In genomic region chr12:31976544-31976943, GRCm38 (mm10) we compare ENCODE assay signal across 9 mouse cellular contexts. TPM values are rescaled to one million over a fixed set of nuclear protein-coding genes. Genes with fewer than 3 reads are reported as not detected.
A peak's percentile ranks its signal among the peaks of the same experiment; 100 is the strongest.
DNase-seq lines count a peak whose midpoint lies in the region; ATAC-seq and TF ChIP-seq lines count a peak whose summit lies in the region.
"Had no signal": no experiment of that assay in that cellular context is flagged by ENCODE, and none has a peak within 500 bp of the region (broad histone marks: within the 10 kb centered on the region; RNA-seq: fewer than 3 reads in every experiment).

No protein-coding gene starts in this region.

- peaks cover 6% of the 10 kb centered on the region; the same call in 1 of the 2 replicates for H3K4me1 ChIP-seq in neural tube, embryonic 15.5 days
- H3K4me1 ChIP-seq in small intestine, adult 2 months (ENCODE audit: control insufficient read depth, insufficient read depth, insufficient read length, low read length): peaks cover 2% of the 10 kb centered on the region; the same call in 1 of the 2 replicates

- no peak for TF ChIP-seq POLR2A in small intestine, adult 2 months (IDR thresholded peaks at IDR 0.05; ENCODE audit: low read depth, low read length)

- peak; percentile 58; the same call in 1 of the 2 replicates for ATAC-seq in neural tube, embryonic 15.5 days (ENCODE audit: low FRiP score)
- ATAC-seq in activated CD4-positive, CD25-positive, alpha-beta regulatory T cell, adult 4 months: no peak

- H3K9ac ChIP-seq in neural tube, embryonic 15.5 days (replicated peaks): no peak overlapping the region
- H3K9ac ChIP-seq: heart, embryonic 13.5 days had no signal

- peak; percentile 14 to 18 for DNase-seq in cerebellum, postnatal 36 days
- no peak for DNase-seq in cerebellum, adult 9-11 months
- no peak for DNase-seq in neural tube, embryonic 10.5 days (ENCODE audit: extremely low spot score, low spot score)
- peak; percentile 24 for DNase-seq in large intestine, adult 2 months (ENCODE audit: low read depth, low spot score)
- DNase-seq in right cerebral cortex, postnatal 14 days: no peak

- WGBS in neural tube, embryonic 15.5 days: 56% methylated on average over 7 of the region's 7 CpGs
- WGBS in large intestine, adult 2 months: 45% methylated on average over 7 of the region's 7 CpGs
- 40% methylated on average over 7 of the region's 7 CpGs for WGBS in small intestine, adult 2 months

- no peak overlapping the region for H3K4me2 ChIP-seq in neural tube, embryonic 15.5 days
- H3K4me2 ChIP-seq: heart, embryonic 13.5 days had no signal

- no peaks in the 10 kb centered on the region for H3K9me3 ChIP-seq in neural tube, embryonic 15.5 days (replicated peaks)
- H3K9me3 ChIP-seq: heart, embryonic 13.5 days had no signal

- H3K27me3 ChIP-seq in neural tube, embryonic 15.5 days (replicated peaks): no peaks in the 10 kb centered on the region
- no peaks in the 10 kb centered on the region for H3K27me3 ChIP-seq in small intestine, adult 2 months (ENCODE audit: control insufficient read depth, insufficient read depth, low read length)

- no peak overlapping the region for H3K27ac ChIP-seq in neural tube, embryonic 15.5 days (replicated peaks)
- H3K27ac ChIP-seq in small intestine, adult 2 months (ENCODE audit: insufficient read depth, low read depth, low read length): no peak overlapping the region
- H3K27ac ChIP-seq: heart, embryonic 13.5 days had no signal

- TF ChIP-seq CTCF in small intestine, adult 2 months (IDR thresholded peaks at IDR 0.05; ENCODE audit: extremely low read depth, insufficient read length, insufficient replicate concordance, low read depth, low read length): peak; percentile 46; the same call in 1 of the 2 replicates

- peaks cover 6% of the 10 kb centered on the region for H3K36me3 ChIP-seq in neural tube, embryonic 15.5 days
- H3K36me3 ChIP-seq in small intestine, adult 2 months (ENCODE audit: control insufficient read depth, insufficient read depth, low read length): no peaks in the 10 kb centered on the region
- H3K36me3 ChIP-seq: heart, embryonic 13.5 days had no signal

- no peak overlapping the region for H3K4me3 ChIP-seq in neural tube, embryonic 15.5 days (replicated peaks)
- no peak overlapping the region for H3K4me3 ChIP-seq in small intestine, adult 2 months (ENCODE audit: low read depth, low read length)
- H3K4me3 ChIP-seq: heart, embryonic 13.5 days had no signal

RNA-seq across cellular contexts. Expression of gene Hbp1, which starts 26.2 kb away (rescaled TPM):
- polyA plus RNA-seq in neural tube, embryonic 15.5 days (2015; fragmentation: Nextera tagmentation; extraction: Ambion mirVana): 39.1 and 51.9 TPM in 2 replicates
- polyA plus RNA-seq in large intestine, adult 2 months (2012; rRNA removed): 35.0 and 45.5 TPM in 2 replicates
- 22.3 and 53.5 TPM in 2 replicates for polyA plus RNA-seq in small intestine, adult 2 months (2012; rRNA removed)
- polyA plus RNA-seq in activated CD4-positive, CD25-positive, alpha-beta regulatory T cell, adult 4 months (2017; shearing (Covaris generic)): 100 to 1,000 TPM in 1 of 2 experiments, 10 to 100 TPM in 1; 96.5 to 144 TPM

Comparison
In these comparisons a context has a peak if more than half of its experiments do, and no peak if none do; other contexts are left out.
1. DNase-seq: peak in cerebellum, postnatal 36 days (2 of 2) and large intestine, adult 2 months (single experiment); none in cerebellum, adult 9-11 months (single experiment), neural tube, embryonic 10.5 days (single experiment) and right cerebral cortex, postnatal 14 days (single experiment).